Mouse (Mus musculus) lung, adult 2 months (tissue): ENCODE results near the gene Adad1. TPM values are rescaled to one million over a fixed set of nuclear protein-coding genes. Genes with fewer than 3 reads are reported as not detected.

Experiments
- DNase-seq: peaks from one replicate; pipeline ENCODE4 v3.0.0; 2022
- H3K4me1 ChIP-seq: fragments of 200-500 bp; 2 replicates; pipeline ENCODE4 v1.6.1; 2011; ENCODE audit warnings: low read length; ENCODE audit not compliant: control insufficient read depth, insufficient read depth
- H3K4me3 ChIP-seq: fragments of 200-500 bp; replicated peaks from 2 replicates; pipeline ENCODE3; 2011; ENCODE audit warnings: low read depth, mild to moderate bottlenecking, control low read depth, low read length; ENCODE audit errors: extremely low read depth
- CTCF ChIP-seq: fragments of 200-500 bp; IDR thresholded peaks from 2 replicates; pipeline ENCODE4 v1.5.1; 2011; ENCODE audit warnings: mild to moderate bottlenecking, low read length, control low read depth; ENCODE audit not compliant: insufficient read depth
- POLR2A ChIP-seq: fragments of 200-500 bp; IDR thresholded peaks from 2 replicates; pipeline ENCODE4 v1.6.1; 2011; ENCODE audit warnings: low read depth, mild to moderate bottlenecking, control low read depth, low read length, borderline replicate concordance; ENCODE audit errors: extremely low read depth
- WGBS: fragments of 180-500 bp; shearing (Covaris S2); methylation state at CpG from one replicate; pipeline ENCODE4 v1.1.7; 2018; 5-methylcytosine and 5-hydroxymethylcytosine counted together
- polyA plus RNA-seq: library from polyadenylated mRNA; depleted of rRNA; stranded (reverse); fragments of >200 nt; gene quantifications from 2 replicates; pipeline ENCODE4 v1.2.3, GENCODE M21; 2012; rRNA removed

Gene Adad1
- not detected in 2 replicates for polyA plus RNA-seq

GRCm38 (mm10) chr3:37063406-37063805, at the start of gene Adad1:
Gene Adad1, plus strand, starts transcription at chr3:37063527.
- H3K4me3 ChIP-seq, result no peak within 1 kb of the TSS
- TF ChIP-seq POLR2A (no peak), CTCF (no peak)
- 61% methylated on average over 39 of the region's 39 CpGs for WGBS
- DNase-seq, result no peak
- H3K4me1 ChIP-seq, result no peaks in the 10 kb centered on the region

- no peak for TF ChIP-seq POLR2A
- DNase-seq, result no peak
- Histone ChIP-seq H3K4me3 (no peak overlapping the region), H3K4me1 (no peaks in the 10 kb centered on the region)
- 81% methylated on average over 2 of the region's 2 CpGs for WGBS
Observed at GRCm38 (mm10) chr3:37037979-37038378, 25.3 kb upstream of the Adad1 start.

- TF ChIP-seq CTCF (no peak), POLR2A (no peak)
- no peak for DNase-seq
- H3K4me3 ChIP-seq, result no peak overlapping the region
- no peaks in the 10 kb centered on the region for H3K4me1 ChIP-seq
Observed at GRCm38 (mm10) chr3:37039811-37040210, 23.5 kb upstream of the Adad1 start.

- DNase-seq, result no peak
- Histone ChIP-seq H3K4me1 (no peaks in the 10 kb centered on the region), H3K4me3 (no peak overlapping the region)
- 97% methylated on average over 1 of the region's 1 CpGs for WGBS
- no peak for TF ChIP-seq POLR2A
- no peak for TF ChIP-seq CTCF
Observed at GRCm38 (mm10) chr3:37051491-37051890, 11.8 kb upstream of the Adad1 start.

GRCm38 (mm10) chr3:37073211-37073610, 9.9 kb downstream of the Adad1 start:
- DNase-seq, result peak; percentile 12
- Histone ChIP-seq H3K4me3 (no peak overlapping the region), H3K4me1 (no peaks in the 10 kb centered on the region)
- no peak for TF ChIP-seq POLR2A
- peak; percentile 54; the same call in 1 of the 2 replicates for TF ChIP-seq CTCF

- no peak for DNase-seq
- no peaks in the 10 kb centered on the region for H3K4me1 ChIP-seq
- no peak for TF ChIP-seq POLR2A
- TF ChIP-seq CTCF, result no peak
- H3K4me3 ChIP-seq, result no peak overlapping the region
- WGBS, result 58% methylated on average over 4 of the region's 4 CpGs
Observed at GRCm38 (mm10) chr3:37084860-37085259, 21.5 kb downstream of the Adad1 start.

GRCm38 (mm10) chr3:37090721-37091120, 27.4 kb downstream of the Adad1 start:
- TF ChIP-seq POLR2A (no peak), CTCF (no peak)
- Histone ChIP-seq H3K4me1 (no peaks in the 10 kb centered on the region), H3K4me3 (no peak overlapping the region)
- DNase-seq, result no peak

GRCm38 (mm10) chr3:37125655-37126054, 62.3 kb downstream of the Adad1 start, which contains the start of gene Il2:
Gene Il2, minus strand, starts transcription at chr3:37125959.
- TF ChIP-seq POLR2A (no peak), CTCF (no peak)
- 63% methylated on average over 4 of the region's 4 CpGs for WGBS
- no peaks in the 10 kb centered on the region for H3K4me1 ChIP-seq
- no peak for DNase-seq
- H3K4me3 ChIP-seq, result no peak within 1 kb of the TSS

GRCm38 (mm10) chr3:37126162-37126561, 62.8 kb downstream of the Adad1 start:
- TF ChIP-seq POLR2A, result no peak
- TF ChIP-seq CTCF, result no peak
- no peak overlapping the region for H3K4me3 ChIP-seq
- WGBS, result 39% methylated on average over 4 of the region's 4 CpGs
- no peak for DNase-seq
- H3K4me1 ChIP-seq, result no peaks in the 10 kb centered on the region

GRCm38 (mm10) chr3:37128269-37128668, 64.9 kb downstream of the Adad1 start:
- TF ChIP-seq POLR2A (no peak), CTCF (no peak)
- no peak overlapping the region for H3K4me3 ChIP-seq
- WGBS, result 57% methylated on average over 4 of the region's 4 CpGs
- DNase-seq, result no peak
- H3K4me1 ChIP-seq, result no peaks in the 10 kb centered on the region

- no peak for DNase-seq
- TF ChIP-seq CTCF (no peak), POLR2A (no peak)
- no peak overlapping the region for H3K4me3 ChIP-seq
- 48% methylated on average over 2 of the region's 2 CpGs for WGBS
- H3K4me1 ChIP-seq, result no peaks in the 10 kb centered on the region
Observed at GRCm38 (mm10) chr3:37129063-37129462, 65.7 kb downstream of the Adad1 start.
